Mouse (Mus musculus) hematopoietic multipotent progenitor cell, adult 10-12 weeks (in vitro differentiated cells): ENCODE results near the gene Atp5mpl. TPM values are rescaled to one million over a fixed set of nuclear protein-coding genes. Genes with fewer than 3 reads are reported as not detected.

Experiments used
- polyA plus RNA-seq: library from polyadenylated mRNA; stranded (reverse); fragments of >175 nt; gene quantifications from 2 replicates; pipeline ENCODE4 v1.2.3, GENCODE M21; 2012; ENCODE audit warnings: low replicate concordance

Atp5mpl gene
- 15.0 and 15.9 TPM in 2 replicates for polyA plus RNA-seq

DNA sequence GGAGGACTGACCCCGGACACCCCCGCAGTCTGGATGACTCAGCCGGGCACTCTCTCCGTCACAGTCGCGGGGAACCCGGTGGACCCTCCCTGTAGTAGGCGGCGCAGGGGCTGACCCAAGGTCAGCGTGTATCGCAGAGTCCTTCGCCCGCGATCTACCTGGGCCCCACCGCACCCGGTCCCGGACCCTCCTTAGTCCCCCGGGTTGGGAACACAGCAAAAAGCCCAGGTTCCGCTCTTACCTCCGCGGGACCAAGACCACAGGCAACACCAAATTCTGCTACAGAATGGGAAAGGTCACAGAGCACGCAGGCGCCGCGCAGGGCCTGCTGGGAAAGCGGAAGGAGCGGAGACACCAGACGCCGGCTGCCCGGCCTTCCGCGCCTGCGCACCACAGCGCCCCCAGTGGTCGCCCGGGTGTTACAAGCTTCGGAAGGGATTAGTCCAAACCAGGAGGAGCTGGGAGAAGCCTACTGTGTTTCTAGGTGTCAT is at the start of gene Atp5mpl:
Gene Atp5mpl (minus strand): TSS at position 295 of the 491 bp plus-strand sequence.

DNA sequence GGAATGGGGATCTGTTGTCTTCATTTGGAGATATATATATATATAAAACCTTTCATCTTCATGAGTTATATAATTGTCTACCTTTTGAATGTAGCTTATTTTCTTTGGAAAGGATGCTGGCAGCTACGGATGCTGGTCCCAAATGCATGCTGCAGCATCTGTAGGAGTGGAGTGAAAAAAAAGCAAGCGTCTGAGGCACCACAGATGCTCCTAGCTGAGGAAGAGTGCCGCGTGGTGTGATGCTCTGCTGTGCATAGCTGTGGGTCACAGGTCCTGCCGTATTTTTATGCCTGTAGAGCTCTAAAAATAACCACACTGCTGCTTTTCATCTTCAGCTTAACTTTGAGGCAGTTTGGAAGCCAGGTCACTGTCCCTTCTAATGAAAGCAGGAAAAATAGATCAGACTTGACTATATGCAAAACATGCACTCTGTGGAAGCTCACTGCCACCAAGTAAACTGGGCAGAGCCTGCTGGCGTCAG is 14.2 kb upstream of the Atp5mpl start, which contains the start of gene Rd3l:
Gene Rd3l (minus strand): TSS at position 431 of the 481 bp plus-strand sequence.

DNA sequence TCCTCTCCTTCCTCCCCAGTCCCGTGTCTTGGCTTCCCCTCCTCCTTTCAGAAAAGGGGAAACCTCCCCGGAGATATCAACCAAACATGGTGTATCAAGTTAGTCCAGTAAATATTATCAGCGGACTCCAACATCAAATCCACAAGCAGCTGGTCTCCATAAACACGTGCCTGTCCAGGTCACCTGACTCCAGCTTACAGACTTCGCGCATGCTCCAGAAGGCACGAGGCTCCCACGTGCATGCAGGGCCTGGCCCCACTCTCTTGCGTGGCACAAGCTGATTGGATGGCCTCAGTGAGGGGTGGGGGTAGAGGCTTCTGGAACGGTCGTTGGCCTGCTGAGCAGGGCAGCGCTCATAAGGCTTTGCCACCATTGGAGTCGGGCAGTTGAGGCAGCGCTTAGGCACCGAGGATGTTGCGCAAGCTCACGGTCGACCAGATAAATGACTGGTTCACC is 4.5 kb upstream of the Atp5mpl start, which contains the start of gene Tdrd9:
Gene Tdrd9 (plus strand): TSS at position 329 of the 456 bp plus-strand sequence.

Other genes with a start within 250 kb of the Atp5mpl start
- gene Klc1, start 208.1 kb downstream of the Atp5mpl start, polyA plus RNA-seq: 74.5 and 84.9 TPM in 2 replicates
- gene Xrcc3, start 153.1 kb downstream of the Atp5mpl start, polyA plus RNA-seq: 2.9 and 3.6 TPM in 2 replicates
- 4.7 and 5.4 TPM in 2 replicates for gene Zfyve21, start 152.8 kb downstream of the Atp5mpl start, polyA plus RNA-seq
- 19.9 and 26.9 TPM in 2 replicates for gene Ppp1r13b, start 58.9 kb downstream of the Atp5mpl start, polyA plus RNA-seq
- gene Tdrd9, start 4.6 kb upstream of the Atp5mpl start, polyA plus RNA-seq: 0.07 and 0.11 TPM in 2 replicates
- not detected in 2 replicates for gene Rd3l, start 14.3 kb upstream of the Atp5mpl start, polyA plus RNA-seq
- gene Aspg, start 139.7 kb upstream of the Atp5mpl start, polyA plus RNA-seq: not detected in 2 replicates
- gene Kif26a, start 179.2 kb upstream of the Atp5mpl start, polyA plus RNA-seq: 1.5 and 1.7 TPM in 2 replicates